Mouse (Mus musculus) spleen, adult 2 months (tissue): ENCODE measurements at regions not wholly inside any gene's neighbourhood (a gene's known extent, or its start where the extent isn't known, plus 50 kb on each side); places are given as distances from the start of the nearest gene placed in this dataset.

Experiments used
- CTCF ChIP-seq: fragments of 200-500 bp; IDR thresholded peaks from 2 replicates; pipeline ENCODE4 v1.5.1; 2011; ENCODE audit warnings: mild to moderate bottlenecking, inconsistent platforms; ENCODE audit not compliant: insufficient read depth, insufficient read length, insufficient replicate concordance; ENCODE audit errors: extremely low read depth
- POLR2A ChIP-seq: fragments of 200-500 bp; IDR thresholded peaks from 2 replicates; pipeline ENCODE4 v1.6.1; 2011; ENCODE audit warnings: low read depth, low read length, inconsistent platforms

DNA sequence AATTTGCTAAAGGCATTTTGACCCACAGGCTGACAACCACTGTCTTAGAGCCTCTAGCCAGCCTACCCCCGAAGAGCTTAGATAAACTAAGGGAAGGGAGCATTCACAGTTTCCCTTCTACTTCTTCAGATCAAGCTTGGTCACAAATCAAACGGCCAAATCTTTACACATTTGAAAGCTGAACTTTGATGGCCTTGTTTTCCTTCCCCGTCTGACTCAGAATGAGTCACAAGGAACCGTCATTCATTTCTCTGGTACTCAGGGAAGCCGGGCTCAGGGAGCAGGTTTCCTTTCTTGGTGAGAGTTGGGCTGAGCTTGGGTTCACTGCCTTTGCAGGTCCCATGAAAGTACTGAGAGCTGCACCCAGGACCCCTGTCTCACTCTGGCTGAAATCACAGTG is 418.5 kb upstream of the Gm10131 start:
- TF ChIP-seq POLR2A (no peak), CTCF (no peak)
